Mouse (Mus musculus): ENCODE measurements around the gene Pigv. TPM values are rescaled to one million over a fixed set of nuclear protein-coding genes. Genes with fewer than 3 reads are reported as not detected.

Gene Pigv
- 13.0 and 14.3 TPM in 2 replicates for polyA plus RNA-seq (2012; rRNA removed; ENCODE audit: low replicate concordance)

DNA sequence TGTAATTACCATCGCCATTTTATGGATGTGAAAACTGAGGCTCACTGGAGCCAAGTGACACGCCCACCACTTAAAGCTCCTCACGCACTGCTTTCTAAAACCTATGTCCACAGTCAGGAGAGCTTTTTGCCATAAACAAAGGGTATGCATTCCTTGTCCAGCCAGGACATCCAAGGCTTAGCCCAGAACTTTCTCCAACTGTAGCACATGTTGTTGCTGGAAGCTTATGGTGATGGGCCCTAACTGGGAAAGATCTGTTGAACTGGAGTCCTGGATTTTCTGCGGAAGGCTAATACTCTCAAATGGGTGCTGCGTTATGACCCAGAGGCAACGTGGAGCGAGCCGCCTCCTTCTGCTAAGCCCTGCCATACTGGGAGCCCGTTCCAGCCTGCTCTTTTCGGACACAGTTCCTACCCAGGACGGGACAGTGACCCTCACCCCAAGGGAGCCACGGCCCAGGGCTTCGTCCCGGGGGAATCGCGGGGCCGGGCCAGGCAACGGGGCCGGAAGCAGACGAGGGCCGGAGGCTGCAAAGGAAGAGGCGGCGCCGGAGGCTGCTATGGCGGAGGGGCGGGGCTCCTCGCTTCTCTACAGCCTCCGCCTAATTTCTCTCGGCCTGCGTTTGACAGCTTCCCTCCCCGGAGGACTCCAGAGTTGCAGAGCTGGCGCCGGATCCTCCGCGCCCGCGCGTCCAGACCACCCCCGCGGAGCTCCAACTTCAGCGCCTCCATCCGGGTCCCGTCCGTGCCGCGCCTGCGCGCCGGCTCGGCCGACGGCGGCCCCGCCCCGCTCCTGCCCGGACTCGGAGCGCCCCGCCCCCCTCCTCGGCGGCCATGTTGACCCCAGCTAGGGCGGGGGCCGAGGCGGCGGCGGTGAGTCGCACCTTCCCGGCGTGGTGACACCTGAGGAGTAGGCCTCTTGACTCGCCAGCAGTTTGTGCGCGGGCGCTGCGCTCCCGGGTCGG is at the start of gene Pigv:
Gene Pigv, minus strand, starts transcription at position 767 of the 964 bp plus-strand sequence.

GRCm38 (mm10) chr4:133649989-133650699 is 22.3 kb downstream of the Pigv start, which contains the start of gene Zdhhc18:
Gene Zdhhc18, minus strand, starts transcription at chr4:133650154.

Other genes with a start within 250 kb of the Pigv start
- gene Tent5b, start 192.5 kb downstream of the Pigv start, polyA plus RNA-seq (2012; rRNA removed; ENCODE audit: low replicate concordance), result 2.1 and 3.9 TPM in 2 replicates
- gene Trnp1, start 174.1 kb downstream of the Pigv start, polyA plus RNA-seq (2012; rRNA removed; ENCODE audit: low replicate concordance), result 1.7 and 3.1 TPM in 2 replicates
- gene Kdf1, start 153.7 kb downstream of the Pigv start, polyA plus RNA-seq (2012; rRNA removed; ENCODE audit: low replicate concordance), result 8.0 and 19.8 TPM in 2 replicates
- gene Nudc, start 126.7 kb downstream of the Pigv start, polyA plus RNA-seq (2012; rRNA removed; ENCODE audit: low replicate concordance), result 22.5 and 22.6 TPM in 2 replicates
- gene Nr0b2, start 119.3 kb downstream of the Pigv start, polyA plus RNA-seq (2012; rRNA removed; ENCODE audit: low replicate concordance), result 0.20 and 1.4 TPM in 2 replicates
- gene Gpatch3, start 97.9 kb downstream of the Pigv start, polyA plus RNA-seq (2012; rRNA removed; ENCODE audit: low replicate concordance), result 3.7 and 6.7 TPM in 2 replicates
- 31.4 and 61.9 TPM in 2 replicates for gene Gpn2, start 88.3 kb downstream of the Pigv start, polyA plus RNA-seq (2012; rRNA removed; ENCODE audit: low replicate concordance)
- 33.2 and 45.9 TPM in 2 replicates for gene Sfn, start 70.5 kb downstream of the Pigv start, polyA plus RNA-seq (2012; rRNA removed; ENCODE audit: low replicate concordance)
- 78.5 and 118 TPM in 2 replicates for gene Zdhhc18, start 22.5 kb downstream of the Pigv start, polyA plus RNA-seq (2012; rRNA removed; ENCODE audit: low replicate concordance)
- 52.4 and 111 TPM in 2 replicates for gene Arid1a, start 84.1 kb upstream of the Pigv start, polyA plus RNA-seq (2012; rRNA removed; ENCODE audit: low replicate concordance)
- 44.2 and 71.3 TPM in 2 replicates for gene Rps6ka1, start 215.2 kb upstream of the Pigv start, polyA plus RNA-seq (2012; rRNA removed; ENCODE audit: low replicate concordance)